Mouse (Mus musculus) liver, postnatal 0 days (tissue): Measurements from ENCODE around the gene Gars. TPM values are rescaled to one million over a fixed set of nuclear protein-coding genes. Genes with fewer than 3 reads are reported as not detected.

Experiments
- ATAC-seq: fragments of 200-750 bp; cut with Nextera tagmentation; 2 replicates; pipeline ENCODE4 v1.8.0; 2017; ENCODE audit warnings: mild to moderate bottlenecking, moderate library complexity
- DNase-seq: peaks from one replicate; pipeline ENCODE4 v3.0.0-alpha.2; 2016
- H3K27ac ChIP-seq: fragments of 300-500 bp; sonication (generic); 2 replicates; pipeline ENCODE4 v1.5.1; 2014; ENCODE audit warnings: antibody characterized with exemption, moderate library complexity, mild to moderate bottlenecking, low read depth
- H3K27me3 ChIP-seq: fragments of 300-500 bp; sonication (generic); 2 replicates; pipeline ENCODE4 v1.6.1; 2014; ENCODE audit warnings: low read length, control low read depth, mixed read lengths; ENCODE audit not compliant: insufficient read depth
- H3K36me3 ChIP-seq: fragments of 300-500 bp; sonication (generic); replicated peaks from 2 replicates; pipeline ENCODE4 v1.6.1; 2014; ENCODE audit warnings: mild to moderate bottlenecking, control low read depth, low read length, moderate library complexity, mixed read lengths; ENCODE audit not compliant: insufficient read depth
- H3K4me1 ChIP-seq: fragments of 300-500 bp; sonication (generic); 2 replicates; pipeline ENCODE4 v1.6.1; 2014; ENCODE audit warnings: antibody characterized with exemption, mild to moderate bottlenecking, control low read depth; ENCODE audit not compliant: insufficient read depth
- H3K4me2 ChIP-seq: fragments of 300-500 bp; sonication (generic); 2 replicates; pipeline ENCODE4 v1.6.1; 2014; ENCODE audit warnings: low read depth, mild to moderate bottlenecking, low read length, moderate library complexity, mixed read lengths
- H3K4me3 ChIP-seq: fragments of 300-500 bp; sonication (generic); 2 replicates; pipeline ENCODE4 v1.5.1; 2014; ENCODE audit warnings: low read depth, low read length
- H3K9ac ChIP-seq: fragments of 300-500 bp; sonication (generic); replicated peaks from 2 replicates; pipeline ENCODE4 v1.6.1; 2014; ENCODE audit warnings: mild to moderate bottlenecking, moderate library complexity
- H3K9me3 ChIP-seq: fragments of 300-500 bp; sonication (generic); 2 replicates; pipeline ENCODE4 v1.6.1; 2016; ENCODE audit warnings: mild to moderate bottlenecking, control low read depth, low read length, mixed read lengths
- CTCF ChIP-seq: sonication (generic); IDR thresholded peaks from 2 replicates; pipeline ENCODE4 v1.5.1; 2016; ENCODE audit warnings: antibody characterized with exemption, low read depth
- EP300 ChIP-seq: IDR thresholded peaks from 2 replicates; pipeline ENCODE4 v1.6.1; 2016; ENCODE audit warnings: antibody characterized with exemption, low read depth, mild to moderate bottlenecking
- WGBS: fragments of 180-500 bp; shearing (Covaris S2); extraction: QIAGEN DNeasy Blood & Tissue Kit; methylation state at CpG from one replicate; pipeline ENCODE4 v1.1.7; 2014; ENCODE audit not compliant: insufficient replicate concordance; 5-methylcytosine and 5-hydroxymethylcytosine counted together
- polyA plus RNA-seq: library from polyadenylated mRNA; unstranded; fragments of >200 nt; fragmentation: Nextera tagmentation; extraction: Ambion mirVana; gene quantifications from 2 replicates; pipeline ENCODE4 v1.2.1, GENCODE M21; 2015

Gars gene
- polyA plus RNA-seq, 1 experiment from 2014 or later, result 57.4 TPM

DNA sequence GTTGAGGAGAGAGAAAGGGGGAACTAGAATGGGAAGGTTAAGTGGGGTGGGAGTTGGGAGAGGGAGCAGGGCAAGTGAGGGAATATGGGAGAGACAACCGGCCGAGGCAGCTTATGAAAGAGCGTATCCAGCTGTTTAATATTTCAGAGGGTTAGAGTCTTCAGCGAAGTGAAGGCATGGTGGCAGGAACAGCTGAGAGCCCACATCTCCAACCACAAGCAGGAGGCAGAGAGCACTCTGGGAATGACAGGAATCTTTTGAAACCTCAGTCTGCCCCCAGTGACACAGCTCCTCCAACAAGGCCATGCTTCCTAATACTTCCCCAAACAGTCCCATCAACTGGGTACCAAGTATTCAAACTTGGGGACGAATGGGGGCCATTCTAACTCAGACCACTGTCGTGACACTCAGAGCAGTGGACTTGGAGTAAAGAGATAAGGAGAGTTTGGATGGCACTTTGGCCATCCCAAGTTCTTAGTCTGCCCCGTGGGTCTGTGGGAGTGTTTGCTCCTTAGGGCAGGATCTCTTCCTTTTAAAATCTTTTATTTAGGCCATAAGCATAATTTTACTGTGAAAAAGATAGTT is 22.5 kb downstream of the Gars start:
- peaks cover 74% of the 10 kb centered on the region for H3K36me3 ChIP-seq
- no peak for TF ChIP-seq CTCF
- TF ChIP-seq EP300, result no peak
- ATAC-seq (no peak), DNase-seq (no peak)
- H3K27me3 ChIP-seq, result no peaks in the 10 kb centered on the region
- H3K9me3 ChIP-seq, result no peaks in the 10 kb centered on the region
- no peak overlapping the region for H3K4me2 ChIP-seq
- H3K9ac ChIP-seq, result no peak overlapping the region
- WGBS, result 87% methylated on average over 7 of the region's 7 CpGs
- no peaks in the 10 kb centered on the region for H3K4me1 ChIP-seq
- H3K4me3 ChIP-seq, result no peak overlapping the region
- no peak overlapping the region for H3K27ac ChIP-seq

DNA sequence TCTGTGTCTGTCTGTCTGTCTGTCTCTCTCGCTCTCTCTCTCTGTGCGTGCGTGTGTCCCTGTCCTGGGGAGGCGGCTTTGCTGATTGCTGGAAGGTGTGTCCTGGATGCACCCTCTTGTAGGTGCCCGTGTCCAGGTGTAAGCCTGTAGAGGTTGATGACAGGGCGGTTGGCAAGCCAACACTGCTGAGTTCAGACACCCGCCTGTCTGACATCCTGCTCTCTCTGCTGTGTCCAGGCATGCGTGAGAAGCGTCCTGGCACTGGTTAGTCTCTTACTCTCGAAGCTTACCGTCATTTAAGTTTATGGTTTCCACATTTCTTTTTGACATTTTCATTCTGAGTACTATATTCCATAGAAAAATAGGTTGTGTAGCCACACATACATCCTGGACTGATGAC is 23.5 kb downstream of the Gars start:
- Histone ChIP-seq H3K9ac (no peak overlapping the region), H3K4me1 (no peaks in the 10 kb centered on the region), H3K36me3 (peaks cover 76% of the 10 kb centered on the region), H3K9me3 (no peaks in the 10 kb centered on the region), H3K4me3 (no peak overlapping the region), H3K27me3 (no peaks in the 10 kb centered on the region), H3K27ac (no peak overlapping the region), H3K4me2 (no peak overlapping the region)
- DNase-seq (no peak), ATAC-seq (no peak)
- TF ChIP-seq EP300 (no peak), CTCF (no peak)
- WGBS, result 87% methylated on average over 11 of the region's 11 CpGs

DNA sequence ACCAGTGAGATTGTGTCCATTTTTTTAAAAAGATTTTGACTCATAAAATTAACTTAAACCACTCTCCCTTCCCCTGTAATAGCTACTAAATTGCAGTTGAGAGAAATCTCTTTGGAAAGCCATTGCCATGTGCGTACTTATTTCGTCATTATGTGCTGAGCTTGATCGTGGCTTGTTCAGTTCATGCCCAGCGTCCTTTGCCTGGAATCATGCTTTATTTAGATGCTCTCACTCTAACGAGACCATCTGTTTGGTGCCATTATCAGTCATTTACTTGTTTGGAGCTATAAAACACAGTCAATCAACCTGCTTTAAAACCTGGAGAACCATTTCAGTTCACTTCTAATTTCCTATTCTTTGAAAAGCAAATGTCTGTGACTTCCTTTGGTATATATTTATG is 24.4 kb downstream of the Gars start:
- Histone ChIP-seq H3K36me3 (peaks cover 78% of the 10 kb centered on the region), H3K4me2 (no peak overlapping the region)
- ATAC-seq, result no peak

DNA sequence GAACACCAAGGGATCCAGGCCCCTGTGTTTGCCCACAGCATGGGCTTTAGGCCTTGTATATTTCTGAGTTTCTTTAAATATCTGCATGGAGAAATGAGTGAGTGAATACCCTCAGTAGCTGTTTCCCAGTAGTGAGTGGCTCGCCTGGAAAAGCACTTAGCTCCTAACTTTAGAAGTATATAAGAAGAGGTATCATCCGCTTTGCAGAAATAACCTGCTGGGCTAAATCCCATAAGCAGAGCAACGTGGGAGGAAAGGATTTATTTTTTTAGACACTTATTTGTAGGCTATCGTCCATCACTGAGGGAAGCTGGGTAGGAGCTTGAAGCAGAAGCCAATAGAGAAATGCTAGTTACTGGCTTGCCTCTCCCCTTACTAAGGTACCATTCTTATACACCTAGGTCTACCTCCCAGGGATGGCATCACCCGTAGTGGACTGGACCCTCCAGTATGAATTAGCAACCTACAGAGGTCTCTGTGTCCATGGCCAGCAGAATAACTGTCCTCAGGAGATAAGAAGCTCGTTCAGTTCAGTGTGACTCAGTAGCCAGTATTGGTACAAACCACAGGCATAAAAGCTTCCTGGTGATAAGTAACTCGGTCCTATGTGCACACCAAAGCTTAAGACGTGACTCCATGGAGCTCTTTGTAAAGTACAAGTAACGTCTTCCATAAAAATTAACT is 26.1 kb downstream of the Gars start:
- DNase-seq (no peak), ATAC-seq (no peak)
- WGBS, result 64% methylated on average over 9 of the region's 9 CpGs
- Histone ChIP-seq H3K36me3 (peaks cover 82% of the 10 kb centered on the region), H3K27me3 (no peaks in the 10 kb centered on the region), H3K4me2 (no peak overlapping the region), H3K27ac (no peak overlapping the region), H3K9ac (no peak overlapping the region), H3K4me3 (no peak overlapping the region), H3K9me3 (no peaks in the 10 kb centered on the region), H3K4me1 (no peaks in the 10 kb centered on the region)
- TF ChIP-seq CTCF (no peak), EP300 (no peak)

More for the DNA sequence above, 24.4 kb downstream of the Gars start:
- H3K9ac ChIP-seq, result no peak overlapping the region
- no peaks in the 10 kb centered on the region for H3K9me3 ChIP-seq
- no peak for TF ChIP-seq EP300
- no peak for TF ChIP-seq CTCF
- no peaks in the 10 kb centered on the region for H3K4me1 ChIP-seq
- no peak for DNase-seq
- H3K4me3 ChIP-seq, result no peak overlapping the region
- WGBS, result 75% methylated on average over 5 of the region's 5 CpGs
- no peak overlapping the region for H3K27ac ChIP-seq
- no peaks in the 10 kb centered on the region for H3K27me3 ChIP-seq

DNA sequence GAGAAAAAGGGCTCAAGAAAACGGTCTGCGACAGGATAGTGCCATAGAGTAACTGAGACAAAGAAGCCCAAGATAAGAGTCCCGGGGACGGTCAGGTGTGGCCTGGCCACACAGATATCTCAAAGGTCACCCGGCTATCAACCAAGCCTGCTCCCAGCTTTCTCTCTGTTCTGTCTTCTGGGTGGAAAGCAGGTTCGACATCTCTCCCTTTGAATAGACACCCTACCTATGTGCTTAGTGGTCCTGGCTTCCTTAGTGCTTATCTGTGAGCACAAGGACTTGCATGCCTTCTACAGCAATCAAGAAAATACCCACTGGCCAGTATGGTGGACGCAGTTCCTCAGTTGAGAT is 26.6 kb downstream of the Gars start:
- ATAC-seq, result no peak
- TF ChIP-seq EP300 (peak; percentile 32; the same call in 1 of the 2 replicates), CTCF (no peak)
- H3K36me3 ChIP-seq, result peaks cover 84% of the 10 kb centered on the region
- H3K4me2 ChIP-seq, result no peak overlapping the region
- no peak for DNase-seq
- no peak overlapping the region for H3K27ac ChIP-seq
- no peak overlapping the region for H3K9ac ChIP-seq
- 60% methylated on average over 7 of the region's 7 CpGs for WGBS
- H3K9me3 ChIP-seq, result no peaks in the 10 kb centered on the region
- no peaks in the 10 kb centered on the region for H3K27me3 ChIP-seq
- no peaks in the 10 kb centered on the region for H3K4me1 ChIP-seq
- no peak overlapping the region for H3K4me3 ChIP-seq

DNA sequence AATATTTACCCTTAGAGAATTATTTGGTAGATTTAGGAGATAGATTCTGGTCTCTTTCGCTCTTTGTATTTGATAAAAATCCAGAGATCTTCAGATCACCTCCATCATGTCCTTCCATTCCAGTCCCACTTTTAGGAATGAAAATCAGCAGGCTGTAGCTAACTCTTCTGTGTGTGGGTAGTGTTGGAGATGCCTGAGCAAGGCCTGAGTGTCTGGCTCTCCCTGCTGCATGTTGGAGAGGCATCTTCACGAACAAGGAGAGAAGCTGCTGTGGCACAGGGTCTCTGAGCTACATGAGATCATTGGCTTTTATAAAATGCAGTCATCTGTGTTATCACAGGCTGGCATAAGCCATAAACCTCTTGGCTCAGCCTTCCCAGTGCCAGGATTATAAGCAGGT is 28.1 kb downstream of the Gars start:
- no peak overlapping the region for H3K9ac ChIP-seq
- H3K4me2 ChIP-seq, result no peak overlapping the region
- no peaks in the 10 kb centered on the region for H3K9me3 ChIP-seq
- no peak overlapping the region for H3K4me3 ChIP-seq
- ATAC-seq (no peak), DNase-seq (no peak)
- H3K27ac ChIP-seq, result no peak overlapping the region
- H3K36me3 ChIP-seq, result peaks cover 83% of the 10 kb centered on the region
- H3K4me1 ChIP-seq, result no peaks in the 10 kb centered on the region
- WGBS, result 90% methylated on average over 2 of the region's 2 CpGs
- H3K27me3 ChIP-seq, result no peaks in the 10 kb centered on the region
- TF ChIP-seq CTCF (no peak), EP300 (no peak)
